Mouse (Mus musculus) midbrain, embryonic 14.5 days (tissue): ENCODE data around the gene Psmd3. TPM values are rescaled to one million over a fixed set of nuclear protein-coding genes. Genes with fewer than 3 reads are reported as not detected.
"Not testable (repeated sequence)": the region's sequence is repeated elsewhere in the genome, so short reads cannot be mapped to it uniquely, and the experiment has no call there.

Experiments
- ATAC-seq: fragments of 200-750 bp; cut with Nextera tagmentation; 2 replicates; pipeline ENCODE4 v1.8.0; 2017; ENCODE audit warnings: moderate number of reproducible peaks, moderate library complexity; ENCODE audit not compliant: low FRiP score, low TSS enrichment
- DNase-seq: peaks from one replicate; pipeline ENCODE4 v3.0.0-alpha.2; 2015
- H3K27ac ChIP-seq: fragments of 300-500 bp; sonication (generic); replicated peaks from 2 replicates; pipeline ENCODE4 v1.5.1; 2014; ENCODE audit warnings: mild to moderate bottlenecking, low read depth, low read length, moderate library complexity
- H3K27me3 ChIP-seq: fragments of 300-500 bp; sonication (generic); 2 replicates; pipeline ENCODE4 v1.6.1; 2014; ENCODE audit warnings: low read length, control low read depth, mixed read lengths; ENCODE audit not compliant: control insufficient read depth, insufficient read depth
- H3K36me3 ChIP-seq: fragments of 300-500 bp; sonication (generic); 2 replicates; pipeline ENCODE4 v1.6.1; 2014; ENCODE audit warnings: low read length, control low read depth; ENCODE audit not compliant: control insufficient read depth, insufficient read depth
- H3K4me1 ChIP-seq: fragments of 300-500 bp; sonication (generic); 2 replicates; pipeline ENCODE4 v1.6.1; 2014; ENCODE audit warnings: mild to moderate bottlenecking, antibody characterized with exemption, low read length, control low read depth; ENCODE audit not compliant: control insufficient read depth, insufficient read depth
- H3K4me2 ChIP-seq: fragments of 300-500 bp; sonication (generic); 2 replicates; pipeline ENCODE4 v1.6.1; 2014; ENCODE audit warnings: mild to moderate bottlenecking, low read length, moderate library complexity
- H3K4me3 ChIP-seq: fragments of 300-500 bp; sonication (generic); replicated peaks from 2 replicates; pipeline ENCODE4 v1.5.1; 2014; ENCODE audit warnings: low read depth, low read length
- H3K9ac ChIP-seq: fragments of 300-500 bp; sonication (generic); replicated peaks from 2 replicates; pipeline ENCODE4 v1.6.1; 2014; ENCODE audit warnings: mild to moderate bottlenecking, low read length, moderate library complexity
- H3K9me3 ChIP-seq: fragments of 300-500 bp; sonication (generic); 2 replicates; pipeline ENCODE4 v1.6.1; 2016; ENCODE audit warnings: low read length, control low read depth, mixed read lengths; ENCODE audit not compliant: control insufficient read depth
- WGBS: fragments of 180-500 bp; shearing (Covaris S2); extraction: QIAGEN DNeasy Blood & Tissue Kit; methylation state at CpG from one replicate; pipeline ENCODE4 v1.1.7; 2014; 5-methylcytosine and 5-hydroxymethylcytosine counted together
- polyA plus RNA-seq: library from polyadenylated mRNA; unstranded; fragments of >200 nt; fragmentation: Nextera tagmentation; extraction: Ambion mirVana; gene quantifications from 2 replicates; pipeline ENCODE4 v1.2.1, GENCODE M21; 2014

Gene Psmd3
- polyA plus RNA-seq, 1 experiment from 2014 or later: 135 TPM

- Histone ChIP-seq H3K9me3 (no peaks in the 10 kb centered on the region), H3K4me1 (no peaks in the 10 kb centered on the region), H3K36me3 (peaks cover 86% of the 10 kb centered on the region), H3K27ac (no peak overlapping the region), H3K9ac (no peak overlapping the region), H3K4me3 (no peak overlapping the region), H3K4me2 (no peak overlapping the region), H3K27me3 (no peaks in the 10 kb centered on the region)
- 93% methylated on average over 22 of the region's 22 CpGs for WGBS
- DNase-seq (no peak), ATAC-seq (no peak)
Measured at GRCm38 (mm10) chr11:98707401-98708281, 25.3 kb downstream of the Psmd3 start.

- Histone ChIP-seq H3K9me3 (no peaks in the 10 kb centered on the region), H3K4me1 (no peaks in the 10 kb centered on the region), H3K27me3 (no peaks in the 10 kb centered on the region), H3K27ac (no peak overlapping the region), H3K4me3 (no peak overlapping the region), H3K36me3 (peaks cover 94% of the 10 kb centered on the region), H3K4me2 (no peak overlapping the region), H3K9ac (no peak overlapping the region)
- no peak for DNase-seq
- 92% methylated on average over 19 of the region's 19 CpGs for WGBS
- ATAC-seq: no peak
Measured at GRCm38 (mm10) chr11:98708282-98708956, 26.1 kb downstream of the Psmd3 start.

- H3K4me1 ChIP-seq: no peaks in the 10 kb centered on the region
- H3K36me3 ChIP-seq: peaks cover 94% of the 10 kb centered on the region
- ATAC-seq (no peak), DNase-seq (no peak)
- H3K27ac ChIP-seq: no peak overlapping the region
- no peak overlapping the region for H3K4me3 ChIP-seq
- no peaks in the 10 kb centered on the region for H3K27me3 ChIP-seq
- H3K9ac ChIP-seq: no peak overlapping the region
- no peaks in the 10 kb centered on the region for H3K9me3 ChIP-seq
- H3K4me2 ChIP-seq: no peak overlapping the region
- 87% methylated on average over 26 of the region's 26 CpGs for WGBS
Measured at GRCm38 (mm10) chr11:98709001-98709741, 26.8 kb downstream of the Psmd3 start.

- H3K36me3 ChIP-seq: peaks cover 92% of the 10 kb centered on the region
- H3K9me3 ChIP-seq: no peaks in the 10 kb centered on the region
- WGBS: 55% methylated on average over 12 of the region's 12 CpGs
- DNase-seq: peak; percentile 90
- H3K4me2 ChIP-seq: no peak overlapping the region
- no peaks in the 10 kb centered on the region for H3K27me3 ChIP-seq
- no peak; the same call in 1 of the 2 replicates for ATAC-seq
- H3K9ac ChIP-seq: no peak overlapping the region
- no peaks in the 10 kb centered on the region for H3K4me1 ChIP-seq
- H3K4me3 ChIP-seq: no peak overlapping the region
- no peak overlapping the region for H3K27ac ChIP-seq
Measured at GRCm38 (mm10) chr11:98710416-98711045, 28.2 kb downstream of the Psmd3 start.

GRCm38 (mm10) chr11:98711046-98711434 is 28.7 kb downstream of the Psmd3 start:
- Histone ChIP-seq H3K27ac (no peak overlapping the region), H3K4me1 (no peaks in the 10 kb centered on the region), H3K9me3 (no peaks in the 10 kb centered on the region), H3K27me3 (no peaks in the 10 kb centered on the region), H3K9ac (no peak overlapping the region), H3K4me3 (no peak overlapping the region), H3K36me3 (peaks cover 92% of the 10 kb centered on the region), H3K4me2 (no peak overlapping the region)
- 84% methylated on average over 4 of the region's 4 CpGs for WGBS
- DNase-seq: no peak
- no peak for ATAC-seq

- H3K36me3 ChIP-seq: peaks cover 92% of the 10 kb centered on the region
- not testable (repeated sequence) for H3K27ac ChIP-seq, H3K9ac ChIP-seq, H3K27me3 ChIP-seq, H3K4me2 ChIP-seq, H3K4me3 ChIP-seq, H3K4me1 ChIP-seq, ATAC-seq, H3K9me3 ChIP-seq
- peak; percentile 59 for DNase-seq
- WGBS: 90% methylated on average over 6 of the region's 6 CpGs
Measured at GRCm38 (mm10) chr11:98712009-98712408, 29.7 kb downstream of the Psmd3 start.

- peaks cover 89% of the 10 kb centered on the region for H3K36me3 ChIP-seq
- WGBS: 92% methylated on average over 12 of the region's 12 CpGs
- H3K27ac ChIP-seq: no peak overlapping the region
- ATAC-seq: no peak
- H3K4me1 ChIP-seq: no peaks in the 10 kb centered on the region
- H3K9ac ChIP-seq: no peak overlapping the region
- H3K4me2 ChIP-seq: no peak overlapping the region
- no peak overlapping the region for H3K4me3 ChIP-seq
- H3K9me3 ChIP-seq: no peaks in the 10 kb centered on the region
- no peaks in the 10 kb centered on the region for H3K27me3 ChIP-seq
- no peak for DNase-seq
Measured at GRCm38 (mm10) chr11:98713703-98714102, 31.3 kb downstream of the Psmd3 start.

- WGBS: 95% methylated on average over 9 of the region's 9 CpGs
- Histone ChIP-seq H3K27ac (no peak overlapping the region), H3K9ac (no peak overlapping the region), H3K4me2 (no peak overlapping the region), H3K4me1 (no peaks in the 10 kb centered on the region), H3K27me3 (no peaks in the 10 kb centered on the region), H3K4me3 (no peak overlapping the region), H3K36me3 (peaks cover 81% of the 10 kb centered on the region), H3K9me3 (no peaks in the 10 kb centered on the region)
- no peak for ATAC-seq
- no peak for DNase-seq
Measured at GRCm38 (mm10) chr11:98715946-98716345, 33.6 kb downstream of the Psmd3 start.
